Mouse (Mus musculus): ENCODE data around the gene Polr2h. TPM values are rescaled to one million over a fixed set of nuclear protein-coding genes. Genes with fewer than 3 reads are reported as not detected.
A peak's percentile ranks its signal among the peaks of the same experiment; 100 is the strongest.

The Polr2h gene
- polyA plus RNA-seq, 1 experiment from 2014 or later, result 148 TPM

DNA sequence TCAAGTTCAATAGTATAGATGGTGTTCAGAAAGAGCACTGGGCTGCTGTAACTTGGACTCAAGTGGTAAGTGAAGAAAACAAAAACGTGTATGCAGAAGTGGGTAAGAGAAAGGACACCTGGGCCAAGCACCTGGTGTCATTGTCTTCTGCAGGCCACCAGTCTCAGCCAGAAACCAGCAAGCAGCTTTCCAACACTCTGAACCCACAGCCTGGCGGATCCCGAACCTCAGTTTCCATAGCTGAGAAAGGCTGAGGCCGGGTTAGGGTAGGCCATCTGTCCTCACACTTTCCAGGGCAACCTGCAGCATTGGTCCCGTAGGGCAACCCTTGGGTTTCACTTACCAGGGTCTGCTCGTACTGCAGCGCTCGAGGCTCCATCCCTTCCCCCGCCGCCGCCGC lies 1.9 kb upstream of the Polr2h start:
- no peak for DNase-seq (ENCODE audit: low spot score)
- peaks cover 46% of the 10 kb centered on the region for H3K36me3 ChIP-seq
- peak overlapping the region; percentile 73 for H3K4me3 ChIP-seq
- H3K27ac ChIP-seq, result peak overlapping the region; percentile 91
- no peaks in the 10 kb centered on the region for H3K9me3 ChIP-seq (replicated peaks)
- peaks cover 11% of the 10 kb centered on the region; the same call in 1 of the 2 replicates for H3K27me3 ChIP-seq (ENCODE audit: low read depth, poor library complexity, severe bottlenecking)
- WGBS, result 2% methylated on average over 12 of the region's 12 CpGs
- peaks cover 51% of the 10 kb centered on the region for H3K4me1 ChIP-seq

GRCm38 (mm10) chr16:20715976-20716840 lies 1.3 kb upstream of the Polr2h start:
- peak; percentile 91 for DNase-seq (ENCODE audit: low spot score)
- under 1% methylated on average over 68 of the region's 68 CpGs for WGBS
- H3K27ac ChIP-seq, result peak overlapping the region; percentile 91

DNA sequence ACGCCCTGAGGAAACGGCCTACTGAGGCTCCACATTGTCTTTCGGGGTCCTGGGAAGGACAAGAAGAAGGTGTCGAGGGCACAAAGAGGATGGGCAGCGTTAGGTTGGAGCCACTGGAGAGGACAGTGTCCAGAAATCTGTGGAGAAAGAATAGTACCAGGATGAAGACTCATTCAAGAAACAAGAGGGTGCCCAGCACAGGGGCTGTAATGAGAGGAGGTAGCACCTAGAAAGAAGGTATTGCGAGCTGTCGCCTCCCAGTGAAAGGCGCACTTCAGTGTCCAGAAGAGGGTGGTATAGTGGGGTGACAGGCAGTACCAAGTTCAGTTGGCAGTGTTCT lies 654 bp upstream of the Polr2h start:
- H3K27ac ChIP-seq, result peak overlapping the region; percentile 91
- H3K27me3 ChIP-seq (ENCODE audit: low read depth, poor library complexity, severe bottlenecking), result peaks cover 11% of the 10 kb centered on the region; the same call in 1 of the 2 replicates
- no peak for DNase-seq (ENCODE audit: low spot score)
- peaks cover 46% of the 10 kb centered on the region for H3K36me3 ChIP-seq
- WGBS, result 0% methylated on average over 8 of the region's 8 CpGs
- peak overlapping the region; percentile 73 for H3K4me3 ChIP-seq
- H3K4me1 ChIP-seq, result peaks cover 51% of the 10 kb centered on the region
- no peaks in the 10 kb centered on the region for H3K9me3 ChIP-seq (replicated peaks)

More at GRCm38 (mm10) chr16:20715976-20716840, 1.3 kb upstream of the Polr2h start:
- Histone ChIP-seq H3K27me3 (ENCODE audit: low read depth, poor library complexity, severe bottlenecking) (peaks cover 11% of the 10 kb centered on the region; the same call in 1 of the 2 replicates), H3K36me3 (peaks cover 46% of the 10 kb centered on the region), H3K4me3 (peak overlapping the region; percentile 73), H3K4me1 (peaks cover 51% of the 10 kb centered on the region), H3K9me3 (replicated peaks) (no peaks in the 10 kb centered on the region)

GRCm38 (mm10) chr16:20717978-20718670 lies 659 bp downstream of the Polr2h start:
- Histone ChIP-seq H3K27ac (peak overlapping the region; percentile 91), H3K4me1 (peaks cover 51% of the 10 kb centered on the region), H3K36me3 (peaks cover 41% of the 10 kb centered on the region), H3K4me3 (peak overlapping the region; percentile 73), H3K27me3 (ENCODE audit: low read depth, poor library complexity, severe bottlenecking) (peaks cover 11% of the 10 kb centered on the region; the same call in 1 of the 2 replicates), H3K9me3 (replicated peaks) (no peaks in the 10 kb centered on the region)
- no peak for DNase-seq (ENCODE audit: low spot score)
- WGBS, result 3% methylated on average over 18 of the region's 18 CpGs

GRCm38 (mm10) chr16:20721808-20722207 lies 4.3 kb downstream of the Polr2h start:
- H3K27me3 ChIP-seq (ENCODE audit: low read depth, poor library complexity, severe bottlenecking), result no peaks in the 10 kb centered on the region
- 82% methylated on average over 10 of the region's 10 CpGs for WGBS

DNA sequence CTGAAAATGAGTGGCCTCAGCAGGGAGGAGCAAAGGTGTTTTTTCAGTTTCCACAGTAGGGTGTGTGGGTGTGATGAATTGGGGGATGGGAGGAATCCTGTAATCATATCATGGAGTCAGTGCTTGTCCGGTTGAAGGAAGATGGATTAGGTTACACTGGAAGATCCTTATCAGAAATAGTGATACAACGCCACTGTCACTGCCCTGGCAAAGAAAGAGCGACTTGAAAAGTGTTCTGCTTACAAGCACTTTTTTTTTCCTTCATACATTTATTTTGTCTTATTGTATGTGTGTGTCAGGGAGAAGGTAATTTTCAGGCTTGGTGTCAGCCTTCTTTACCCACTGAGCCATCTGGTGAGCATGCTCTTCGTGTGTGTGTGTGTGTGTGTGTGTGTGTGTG lies 5.3 kb downstream of the Polr2h start:
- Histone ChIP-seq H3K4me3 (no peak overlapping the region), H3K36me3 (peaks cover 34% of the 10 kb centered on the region), H3K27ac (no peak overlapping the region), H3K9me3 (replicated peaks) (no peaks in the 10 kb centered on the region), H3K27me3 (ENCODE audit: low read depth, poor library complexity, severe bottlenecking) (no peaks in the 10 kb centered on the region), H3K4me1 (peaks cover 21% of the 10 kb centered on the region)
- no peak for DNase-seq (ENCODE audit: low spot score)
- 54% methylated on average over 4 of the region's 4 CpGs for WGBS

More at GRCm38 (mm10) chr16:20721808-20722207, 4.3 kb downstream of the Polr2h start:
- H3K4me1 ChIP-seq, result peaks cover 30% of the 10 kb centered on the region
- H3K9me3 ChIP-seq (replicated peaks), result no peaks in the 10 kb centered on the region
- no peak for DNase-seq (ENCODE audit: low spot score)
- no peak overlapping the region for H3K27ac ChIP-seq
- H3K36me3 ChIP-seq, result peaks cover 34% of the 10 kb centered on the region
- no peak overlapping the region for H3K4me3 ChIP-seq

DNA sequence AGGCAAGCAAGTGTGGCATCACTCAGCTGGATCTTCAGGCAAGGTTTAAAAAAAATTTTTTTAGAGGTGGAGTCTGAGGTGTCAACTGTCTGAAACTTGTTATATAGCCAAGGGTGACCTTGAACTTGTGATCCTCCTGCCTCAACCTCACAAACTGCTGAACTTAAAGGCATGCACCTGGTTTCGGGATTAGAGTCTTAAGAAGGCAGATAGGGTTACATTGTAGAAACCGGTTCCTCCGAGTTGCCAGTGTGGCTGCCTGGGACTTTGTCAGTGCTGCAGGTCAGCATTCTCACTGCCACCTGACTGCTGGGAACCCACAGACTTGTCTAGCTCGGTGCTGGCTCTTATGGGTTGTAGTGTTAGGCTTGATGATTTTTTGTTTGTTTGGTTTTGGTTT lies 5.8 kb downstream of the Polr2h start:
- Histone ChIP-seq H3K36me3 (peaks cover 34% of the 10 kb centered on the region), H3K4me3 (no peak overlapping the region), H3K9me3 (replicated peaks) (no peaks in the 10 kb centered on the region), H3K4me1 (peaks cover 21% of the 10 kb centered on the region), H3K27me3 (ENCODE audit: low read depth, poor library complexity, severe bottlenecking) (no peaks in the 10 kb centered on the region), H3K27ac (no peak overlapping the region)
- 35% methylated on average over 4 of the region's 4 CpGs for WGBS
- DNase-seq (ENCODE audit: low spot score), result no peak

- Histone ChIP-seq H3K4me3 (no peak overlapping the region), H3K4me1 (peaks cover 14% of the 10 kb centered on the region; the same call in 1 of the 2 replicates), H3K36me3 (peaks cover 34% of the 10 kb centered on the region), H3K27me3 (ENCODE audit: low read depth, poor library complexity, severe bottlenecking) (peaks cover 6% of the 10 kb centered on the region; the same call in 1 of the 2 replicates), H3K9me3 (replicated peaks) (no peaks in the 10 kb centered on the region), H3K27ac (no peak overlapping the region)
- DNase-seq (ENCODE audit: low spot score), result peak; percentile 72
- 28% methylated on average over 5 of the region's 5 CpGs for WGBS
Observed at GRCm38 (mm10) chr16:20724338-20724748, 6.9 kb downstream of the Polr2h start.

DNA sequence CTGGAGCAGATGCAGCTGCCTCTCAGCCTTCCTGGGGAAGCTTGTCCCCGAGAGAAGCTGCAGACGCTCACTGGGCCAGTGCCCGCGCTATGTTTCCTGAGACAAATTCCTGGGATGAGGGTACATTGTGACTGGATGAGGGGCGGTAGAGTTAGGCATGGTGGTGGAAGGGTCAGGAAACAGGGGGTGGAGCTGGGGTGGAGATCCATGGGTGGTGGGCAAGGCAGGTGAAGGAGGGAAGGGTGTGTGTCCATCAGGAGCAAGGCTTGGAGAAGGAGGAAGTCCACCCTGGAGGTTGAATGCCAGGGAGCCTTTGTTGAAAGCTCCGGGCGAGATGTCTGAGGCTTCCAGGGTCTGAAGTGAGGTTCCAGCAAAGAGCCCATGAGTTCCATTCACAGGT lies 7.9 kb downstream of the Polr2h start:
- Histone ChIP-seq H3K27me3 (ENCODE audit: low read depth, poor library complexity, severe bottlenecking) (peaks cover 6% of the 10 kb centered on the region; the same call in 1 of the 2 replicates), H3K4me1 (peaks cover 19% of the 10 kb centered on the region; the same call in 1 of the 2 replicates), H3K36me3 (peaks cover 24% of the 10 kb centered on the region), H3K27ac (0 out of 2 replicates have a peak overlapping the region, but pooled peaks have one; percentile 11), H3K9me3 (replicated peaks) (no peaks in the 10 kb centered on the region), H3K4me3 (no peak overlapping the region)
- WGBS, result 76% methylated on average over 7 of the region's 7 CpGs
- DNase-seq (ENCODE audit: low spot score), result no peak

DNA sequence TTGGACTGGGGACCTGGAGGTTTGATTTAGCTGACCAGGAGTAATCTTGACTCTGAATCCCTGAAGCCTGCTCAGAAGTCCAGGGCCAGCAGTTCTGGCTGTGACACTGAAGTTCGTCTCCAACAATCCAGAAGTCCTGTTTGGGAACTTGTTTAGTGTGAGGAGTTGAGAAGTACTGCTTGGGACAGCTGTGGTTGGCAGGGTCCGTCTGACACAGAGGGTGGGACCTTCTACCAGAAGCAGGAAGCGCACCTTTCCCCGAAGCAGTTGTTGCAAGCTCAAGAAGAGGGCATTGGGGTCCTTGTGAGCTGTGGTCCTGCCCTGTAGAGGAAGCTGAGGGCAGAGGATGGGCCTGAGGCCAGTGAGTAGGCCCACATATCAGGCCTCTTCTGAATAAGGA lies 8.3 kb downstream of the Polr2h start:
- Histone ChIP-seq H3K27me3 (ENCODE audit: low read depth, poor library complexity, severe bottlenecking) (peaks cover 6% of the 10 kb centered on the region; the same call in 1 of the 2 replicates), H3K27ac (0 out of 2 replicates have a peak overlapping the region, but pooled peaks have one; percentile 42), H3K4me3 (no peak overlapping the region), H3K9me3 (replicated peaks) (no peaks in the 10 kb centered on the region), H3K4me1 (peaks cover 23% of the 10 kb centered on the region; the same call in 1 of the 2 replicates), H3K36me3 (peaks cover 20% of the 10 kb centered on the region)
- WGBS, result 83% methylated on average over 4 of the region's 4 CpGs
- DNase-seq (ENCODE audit: low spot score), result no peak

- peaks cover 23% of the 10 kb centered on the region; the same call in 1 of the 2 replicates for H3K4me1 ChIP-seq
- DNase-seq (ENCODE audit: low spot score), result no peak
- H3K9me3 ChIP-seq (replicated peaks), result no peaks in the 10 kb centered on the region
- H3K36me3 ChIP-seq, result peaks cover 13% of the 10 kb centered on the region
- 67% methylated on average over 1 of the region's 1 CpGs for WGBS
- H3K27ac ChIP-seq, result no peak overlapping the region
- peaks cover 8% of the 10 kb centered on the region for H3K27me3 ChIP-seq (ENCODE audit: low read depth, poor library complexity, severe bottlenecking)
- H3K4me3 ChIP-seq, result no peak overlapping the region
Observed at GRCm38 (mm10) chr16:20726384-20726783, 8.9 kb downstream of the Polr2h start.

- no peaks in the 10 kb centered on the region for H3K36me3 ChIP-seq
- H3K27me3 ChIP-seq (ENCODE audit: low read depth, poor library complexity, severe bottlenecking), result peaks cover 37% of the 10 kb centered on the region
- H3K27ac ChIP-seq, result no peak overlapping the region
- 40% methylated on average over 5 of the region's 5 CpGs for WGBS
- peaks cover 42% of the 10 kb centered on the region for H3K4me1 ChIP-seq
- H3K4me3 ChIP-seq, result no peak overlapping the region
- no peak for DNase-seq (ENCODE audit: low spot score)
- H3K9me3 ChIP-seq (replicated peaks), result no peaks in the 10 kb centered on the region
Observed at GRCm38 (mm10) chr16:20730293-20730711, 12.8 kb downstream of the Polr2h start.

- WGBS, result 65% methylated on average over 5 of the region's 5 CpGs
- H3K4me3 ChIP-seq, result no peak overlapping the region
Observed at GRCm38 (mm10) chr16:20731688-20732087, 14.2 kb downstream of the Polr2h start.

More at GRCm38 (mm10) chr16:20731688-20732087, 14.2 kb downstream of the Polr2h start:
- no peaks in the 10 kb centered on the region for H3K36me3 ChIP-seq
- DNase-seq (ENCODE audit: low spot score), result no peak
- peaks cover 40% of the 10 kb centered on the region for H3K4me1 ChIP-seq
- peaks cover 51% of the 10 kb centered on the region for H3K27me3 ChIP-seq (ENCODE audit: low read depth, poor library complexity, severe bottlenecking)
- peak overlapping the region; percentile 89; the same call in 1 of the 2 replicates for H3K27ac ChIP-seq
- H3K9me3 ChIP-seq (replicated peaks), result no peaks in the 10 kb centered on the region
